Mouse (Mus musculus): ENCODE measurements around the gene Tspan4. TPM values are rescaled to one million over a fixed set of nuclear protein-coding genes. Genes with fewer than 3 reads are reported as not detected.
A peak's percentile ranks its signal among the peaks of the same experiment; 100 is the strongest.

The Tspan4 gene
- polyA plus RNA-seq, 1 experiment from 2014 or later: 58.9 TPM

DNA sequence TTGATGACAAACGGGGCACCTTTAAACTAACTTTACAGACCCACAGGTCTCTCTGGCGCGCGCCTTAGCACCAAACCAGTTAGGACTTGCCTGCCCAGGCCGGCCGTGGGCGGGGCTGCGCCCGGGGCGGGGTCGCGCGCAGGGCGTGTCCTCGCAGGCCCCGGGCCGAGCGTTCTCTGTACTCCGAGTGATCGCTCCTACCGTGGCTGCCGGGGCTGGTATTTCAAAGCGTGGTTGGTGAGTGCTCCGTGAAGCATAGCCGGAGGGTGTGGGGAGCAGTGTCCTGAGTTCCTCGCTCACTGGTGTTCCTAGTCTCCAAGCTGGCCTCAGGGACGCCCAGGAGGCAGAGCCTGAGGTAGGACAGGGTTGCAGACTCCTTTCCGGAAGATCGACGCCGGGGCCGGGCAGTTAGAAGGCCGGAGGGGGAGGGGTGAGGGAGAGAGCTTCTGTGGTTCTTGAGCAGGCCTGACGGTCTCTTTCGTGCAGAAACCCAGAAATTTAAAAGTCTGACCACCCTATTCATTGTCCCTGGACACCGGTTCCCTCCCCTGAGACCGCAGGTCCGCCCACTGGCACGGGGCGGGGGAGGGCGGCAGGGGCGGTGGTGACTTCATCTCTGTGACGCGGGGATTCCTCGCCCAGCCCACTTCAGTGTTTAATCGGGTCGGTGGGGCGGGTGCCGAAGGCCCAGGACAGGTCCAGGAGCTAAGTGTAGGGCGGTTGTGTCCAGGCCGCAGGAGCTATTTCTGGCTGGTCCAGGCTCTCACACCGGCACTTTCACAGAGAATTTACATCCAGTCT lies 7.6 kb upstream of the Tspan4 start, which contains the start of gene Cd151:
TSS of gene Cd151 (plus strand) at position 163 of the 801 bp plus-strand sequence.
- peak within 1 kb of the TSS; percentile 80 for H3K4me2 ChIP-seq
- peak within 1 kb of the TSS; percentile 96 for H3K27ac ChIP-seq (ENCODE audit: low read depth, low read length)
- peaks cover 30% of the 10 kb centered on the region for H3K27me3 ChIP-seq (ENCODE audit: control insufficient read depth, insufficient read depth, low read length)
- peak; percentile 80 for ATAC-seq (replicated peaks; ENCODE audit: insufficient number of reproducible peaks, low FRiP score, low TSS enrichment)
- no peaks in the 10 kb centered on the region for H3K9me3 ChIP-seq (replicated peaks; ENCODE audit: control insufficient read depth, low read length)
- H3K4me1 ChIP-seq (ENCODE audit: control insufficient read depth, insufficient read depth, low read length): peaks cover 47% of the 10 kb centered on the region
- H3K9ac ChIP-seq (ENCODE audit: low read depth, low read length): peak within 1 kb of the TSS; percentile 87
- WGBS (ENCODE audit: insufficient replicate concordance): under 1% methylated on average over 52 of the region's 52 CpGs
- peak within 1 kb of the TSS; percentile 73 for H3K4me3 ChIP-seq (ENCODE audit: low read depth, low read length)
- H3K36me3 ChIP-seq (ENCODE audit: control insufficient read depth, insufficient read depth, low read length): peaks cover 19% of the 10 kb centered on the region

DNA sequence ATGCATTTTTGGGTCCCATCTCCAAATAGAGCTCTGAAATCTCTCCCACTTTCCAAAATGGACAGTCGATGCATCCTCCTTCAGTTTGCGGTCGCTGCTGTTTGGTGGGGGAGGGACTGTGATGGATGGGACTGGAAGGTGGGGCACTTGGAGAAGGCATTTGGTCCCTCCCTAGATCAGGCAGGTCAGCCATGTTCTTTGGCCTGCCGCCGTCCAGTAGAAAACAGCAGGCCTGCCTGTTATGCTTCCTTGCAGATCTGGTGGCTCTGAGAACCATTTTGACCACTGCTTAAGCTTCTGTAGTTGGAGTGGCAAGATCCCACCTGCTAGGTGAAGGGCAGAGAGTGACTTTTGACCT lies 6.9 kb upstream of the Tspan4 start:
- H3K9ac ChIP-seq (ENCODE audit: low read depth, low read length): peak overlapping the region; percentile 87
- H3K4me1 ChIP-seq (ENCODE audit: control insufficient read depth, insufficient read depth, low read length): peaks cover 47% of the 10 kb centered on the region
- 12% methylated on average over 5 of the region's 5 CpGs for WGBS (ENCODE audit: insufficient replicate concordance)
- no peak for ATAC-seq (replicated peaks; ENCODE audit: insufficient number of reproducible peaks, low FRiP score, low TSS enrichment)
- H3K27me3 ChIP-seq (ENCODE audit: control insufficient read depth, insufficient read depth, low read length): peaks cover 25% of the 10 kb centered on the region
- peaks cover 22% of the 10 kb centered on the region for H3K36me3 ChIP-seq (ENCODE audit: control insufficient read depth, insufficient read depth, low read length)
- peak overlapping the region; percentile 96 for H3K27ac ChIP-seq (ENCODE audit: low read depth, low read length)
- H3K4me2 ChIP-seq: peak overlapping the region; percentile 80
- peak overlapping the region; percentile 73 for H3K4me3 ChIP-seq (ENCODE audit: low read depth, low read length)
- H3K9me3 ChIP-seq (replicated peaks; ENCODE audit: control insufficient read depth, low read length): no peaks in the 10 kb centered on the region

DNA sequence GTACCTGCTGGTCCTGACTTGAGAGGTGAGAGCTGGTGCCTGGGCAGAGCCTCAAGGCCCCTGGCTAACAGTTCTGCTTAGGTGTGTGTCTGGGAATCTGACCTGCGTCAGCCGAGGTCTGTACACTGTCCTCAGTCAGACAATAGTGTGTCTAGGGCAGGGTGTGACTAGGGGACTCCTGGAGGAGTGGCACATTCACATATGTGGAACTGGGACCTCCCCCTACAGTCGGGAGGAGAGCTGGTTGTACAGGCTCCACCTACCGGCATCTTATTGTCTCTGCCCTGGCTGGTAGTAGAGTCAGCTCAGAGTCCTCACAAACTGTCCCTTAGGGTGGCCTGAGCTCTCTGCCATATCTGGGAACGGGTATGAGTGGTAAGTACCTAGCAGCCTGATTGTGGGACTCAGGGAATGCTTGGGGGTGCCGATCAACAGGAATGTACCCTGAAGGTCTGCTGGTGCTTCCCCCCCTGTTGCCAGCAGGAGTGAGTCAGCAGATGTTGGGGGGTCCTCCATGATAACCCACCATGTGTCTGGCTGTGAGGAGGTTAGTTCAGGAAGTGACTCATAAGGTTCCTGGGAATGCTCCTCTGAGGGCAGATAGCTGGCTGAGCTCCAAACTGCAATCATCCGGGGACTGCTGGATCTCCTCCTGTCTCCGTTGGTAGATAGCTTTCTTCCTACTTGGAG lies 6.4 kb upstream of the Tspan4 start:
- Histone ChIP-seq H3K4me2 (peak overlapping the region; percentile 80), H3K27me3 (ENCODE audit: control insufficient read depth, insufficient read depth, low read length) (peaks cover 20% of the 10 kb centered on the region), H3K9me3 (replicated peaks; ENCODE audit: control insufficient read depth, low read length) (no peaks in the 10 kb centered on the region), H3K36me3 (ENCODE audit: control insufficient read depth, insufficient read depth, low read length) (peaks cover 22% of the 10 kb centered on the region), H3K4me1 (ENCODE audit: control insufficient read depth, insufficient read depth, low read length) (peaks cover 43% of the 10 kb centered on the region), H3K27ac (ENCODE audit: low read depth, low read length) (peak overlapping the region; percentile 96), H3K4me3 (ENCODE audit: low read depth, low read length) (peak overlapping the region; percentile 73), H3K9ac (ENCODE audit: low read depth, low read length) (peak overlapping the region; percentile 87)
- WGBS (ENCODE audit: insufficient replicate concordance): 2% methylated on average over 8 of the region's 8 CpGs
- ATAC-seq (replicated peaks; ENCODE audit: insufficient number of reproducible peaks, low FRiP score, low TSS enrichment): peak; percentile 65

DNA sequence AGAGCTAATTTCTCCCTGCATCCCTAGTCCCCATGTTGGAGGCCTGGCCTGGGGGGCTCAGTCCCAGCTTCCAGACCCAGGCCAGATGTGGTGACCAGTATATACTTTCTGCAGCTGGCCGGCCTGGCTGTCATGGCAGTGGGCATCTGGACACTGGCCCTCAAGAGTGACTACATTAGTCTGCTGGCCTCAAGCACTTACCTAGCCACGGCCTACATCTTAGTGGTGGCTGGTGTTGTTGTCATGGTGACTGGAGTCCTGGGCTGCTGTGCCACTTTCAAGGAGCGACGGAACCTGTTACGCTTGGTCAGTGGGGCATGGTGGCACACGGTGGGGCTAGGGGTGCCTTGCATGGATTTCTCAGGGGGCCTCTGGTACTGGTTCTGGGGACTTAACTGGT lies 5.7 kb upstream of the Tspan4 start:
- H3K4me1 ChIP-seq (ENCODE audit: control insufficient read depth, insufficient read depth, low read length): peaks cover 50% of the 10 kb centered on the region
- no peak for ATAC-seq (replicated peaks; ENCODE audit: insufficient number of reproducible peaks, low FRiP score, low TSS enrichment)
- H3K4me3 ChIP-seq (ENCODE audit: low read depth, low read length): peak overlapping the region; percentile 73
- no peaks in the 10 kb centered on the region for H3K9me3 ChIP-seq (replicated peaks; ENCODE audit: control insufficient read depth, low read length)
- H3K27ac ChIP-seq (ENCODE audit: low read depth, low read length): peak overlapping the region; percentile 96
- 85% methylated on average over 6 of the region's 6 CpGs for WGBS (ENCODE audit: insufficient replicate concordance)
- peak overlapping the region; percentile 80 for H3K4me2 ChIP-seq
- H3K27me3 ChIP-seq (ENCODE audit: control insufficient read depth, insufficient read depth, low read length): peaks cover 13% of the 10 kb centered on the region
- peaks cover 22% of the 10 kb centered on the region for H3K36me3 ChIP-seq (ENCODE audit: control insufficient read depth, insufficient read depth, low read length)
- H3K9ac ChIP-seq (ENCODE audit: low read depth, low read length): peak overlapping the region; percentile 87

DNA sequence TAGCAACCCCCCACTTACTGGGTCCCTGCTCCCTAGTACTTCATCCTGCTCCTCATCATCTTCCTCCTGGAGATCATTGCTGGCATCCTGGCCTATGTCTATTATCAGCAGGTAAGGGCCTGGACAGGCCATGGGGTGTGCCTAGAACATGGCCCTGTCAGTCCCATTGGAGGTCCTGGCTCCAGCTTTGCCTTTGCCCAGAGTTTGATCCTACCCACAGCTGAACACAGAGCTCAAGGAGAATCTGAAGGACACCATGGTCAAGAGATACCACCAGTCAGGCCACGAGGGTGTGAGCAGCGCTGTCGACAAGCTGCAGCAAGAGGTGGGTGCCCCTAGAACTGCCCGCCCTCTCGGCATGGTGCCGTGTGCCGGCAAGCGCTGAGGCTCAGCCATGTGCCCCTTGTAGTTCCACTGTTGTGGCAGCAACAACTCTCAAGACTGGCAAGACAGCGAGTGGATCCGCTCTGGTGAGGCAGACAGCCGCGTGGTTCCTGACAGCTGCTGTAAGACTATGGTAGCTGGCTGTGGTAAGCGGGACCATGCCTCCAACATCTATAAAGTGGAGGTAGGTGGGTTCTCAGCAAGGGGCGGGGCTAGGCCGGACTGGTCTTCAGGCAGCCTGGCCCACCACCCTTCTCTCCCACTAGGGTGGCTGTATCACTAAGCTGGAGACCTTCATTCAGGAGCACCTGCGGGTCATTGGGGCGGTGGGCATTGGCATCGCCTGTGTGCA lies 5.0 kb upstream of the Tspan4 start:
- WGBS (ENCODE audit: insufficient replicate concordance): 88% methylated on average over 18 of the region's 18 CpGs
- no peak for ATAC-seq (replicated peaks; ENCODE audit: insufficient number of reproducible peaks, low FRiP score, low TSS enrichment)

DNA sequence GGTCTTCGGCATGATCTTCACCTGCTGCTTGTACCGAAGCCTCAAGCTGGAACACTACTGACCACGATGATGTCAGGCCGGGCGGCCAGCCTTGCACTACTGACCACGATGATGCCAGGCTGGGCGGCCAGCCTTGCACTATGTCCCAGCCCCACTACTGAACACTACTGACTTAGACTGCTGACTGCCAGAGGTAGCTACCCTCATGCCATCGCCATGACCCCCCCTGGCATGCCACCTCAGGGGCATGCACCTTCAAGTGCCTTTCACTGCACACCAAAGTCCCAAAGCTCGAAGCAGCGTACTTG lies 4.4 kb upstream of the Tspan4 start:
- Histone ChIP-seq H3K4me1 (ENCODE audit: control insufficient read depth, insufficient read depth, low read length) (peaks cover 41% of the 10 kb centered on the region), H3K27ac (ENCODE audit: low read depth, low read length) (no peak overlapping the region), H3K4me3 (ENCODE audit: low read depth, low read length) (no peak overlapping the region), H3K4me2 (no peak overlapping the region), H3K9ac (ENCODE audit: low read depth, low read length) (no peak overlapping the region), H3K36me3 (ENCODE audit: control insufficient read depth, insufficient read depth, low read length) (peaks cover 22% of the 10 kb centered on the region), H3K9me3 (replicated peaks; ENCODE audit: control insufficient read depth, low read length) (no peaks in the 10 kb centered on the region), H3K27me3 (ENCODE audit: control insufficient read depth, insufficient read depth, low read length) (peaks cover 2% of the 10 kb centered on the region; the same call in 1 of the 2 replicates)
- no peak for ATAC-seq (replicated peaks; ENCODE audit: insufficient number of reproducible peaks, low FRiP score, low TSS enrichment)
- whole genome bisulfite sequencing (ENCODE audit: insufficient replicate concordance): 91% methylated on average over 10 of the region's 10 CpGs

More for the DNA sequence above, 5.0 kb upstream of the Tspan4 start:
- Histone ChIP-seq H3K36me3 (ENCODE audit: control insufficient read depth, insufficient read depth, low read length) (peaks cover 22% of the 10 kb centered on the region), H3K9ac (ENCODE audit: low read depth, low read length) (peak overlapping the region; percentile 87), H3K27ac (ENCODE audit: low read depth, low read length) (peak overlapping the region; percentile 96; the same call in 1 of the 2 replicates), H3K27me3 (ENCODE audit: control insufficient read depth, insufficient read depth, low read length) (peaks cover 7% of the 10 kb centered on the region), H3K4me1 (ENCODE audit: control insufficient read depth, insufficient read depth, low read length) (peaks cover 44% of the 10 kb centered on the region), H3K4me2 (peak overlapping the region; percentile 80), H3K9me3 (replicated peaks; ENCODE audit: control insufficient read depth, low read length) (no peaks in the 10 kb centered on the region), H3K4me3 (ENCODE audit: low read depth, low read length) (no peak overlapping the region)

DNA sequence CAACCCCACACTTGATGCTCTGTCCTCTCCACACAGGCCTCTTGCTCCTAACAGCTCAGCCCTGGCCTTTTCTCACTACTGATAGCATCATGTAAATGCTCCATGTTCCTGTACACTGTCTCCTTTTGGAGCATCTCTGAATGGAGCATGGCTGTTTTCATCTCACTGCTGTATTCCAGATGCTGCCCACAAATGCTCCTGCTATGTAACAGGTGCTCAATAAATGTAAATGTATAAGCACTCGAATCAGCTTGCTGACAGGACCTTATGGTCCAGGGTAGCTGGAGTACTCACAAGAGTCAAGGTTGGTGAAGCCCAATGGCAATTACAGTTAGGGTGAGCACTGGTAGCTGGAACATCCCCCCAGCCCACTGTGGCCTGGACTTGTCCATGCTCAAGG lies 3.8 kb upstream of the Tspan4 start:
- no peaks in the 10 kb centered on the region for H3K27me3 ChIP-seq (ENCODE audit: control insufficient read depth, insufficient read depth, low read length)
- H3K9me3 ChIP-seq (replicated peaks; ENCODE audit: control insufficient read depth, low read length): no peaks in the 10 kb centered on the region
- peaks cover 44% of the 10 kb centered on the region for H3K4me1 ChIP-seq (ENCODE audit: control insufficient read depth, insufficient read depth, low read length)
- no peak overlapping the region for H3K9ac ChIP-seq (ENCODE audit: low read depth, low read length)
- no peak overlapping the region for H3K4me3 ChIP-seq (ENCODE audit: low read depth, low read length)
- ATAC-seq (replicated peaks; ENCODE audit: insufficient number of reproducible peaks, low FRiP score, low TSS enrichment): no peak
- 95% methylated on average over 1 of the region's 1 CpGs for WGBS (ENCODE audit: insufficient replicate concordance)
- H3K27ac ChIP-seq (ENCODE audit: low read depth, low read length): no peak overlapping the region
- H3K4me2 ChIP-seq: no peak overlapping the region
- H3K36me3 ChIP-seq (ENCODE audit: control insufficient read depth, insufficient read depth, low read length): peaks cover 22% of the 10 kb centered on the region

DNA sequence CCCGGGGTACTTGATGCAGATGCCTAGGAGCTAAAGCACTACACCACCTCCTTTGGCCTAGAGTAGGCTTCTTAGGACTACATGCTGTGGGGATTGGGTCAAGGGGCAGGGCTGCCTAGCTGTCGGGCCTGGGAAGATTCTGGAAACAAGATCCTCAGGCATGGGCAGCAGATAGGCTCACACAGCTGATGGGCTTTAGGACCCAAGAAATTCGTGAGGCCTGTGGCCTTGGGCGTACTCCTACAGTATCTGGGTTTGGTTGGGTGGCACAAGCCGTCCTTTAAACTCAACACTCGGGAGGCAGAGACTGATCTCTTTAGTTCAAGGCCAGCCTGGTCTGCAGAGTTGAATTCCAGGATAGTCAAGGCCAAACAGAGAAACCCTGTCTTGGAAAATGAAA lies 2.8 kb upstream of the Tspan4 start:
- H3K4me3 ChIP-seq (ENCODE audit: low read depth, low read length): no peak overlapping the region
- H3K27ac ChIP-seq (ENCODE audit: low read depth, low read length): no peak overlapping the region
- H3K9ac ChIP-seq (ENCODE audit: low read depth, low read length): no peak overlapping the region
- H3K4me2 ChIP-seq: no peak overlapping the region
- H3K36me3 ChIP-seq (ENCODE audit: control insufficient read depth, insufficient read depth, low read length): peaks cover 22% of the 10 kb centered on the region
- no peaks in the 10 kb centered on the region for H3K27me3 ChIP-seq (ENCODE audit: control insufficient read depth, insufficient read depth, low read length)
- 81% methylated on average over 6 of the region's 6 CpGs for WGBS (ENCODE audit: insufficient replicate concordance)
- H3K9me3 ChIP-seq (replicated peaks; ENCODE audit: control insufficient read depth, low read length): no peaks in the 10 kb centered on the region
- no peak for ATAC-seq (replicated peaks; ENCODE audit: insufficient number of reproducible peaks, low FRiP score, low TSS enrichment)
- peaks cover 43% of the 10 kb centered on the region for H3K4me1 ChIP-seq (ENCODE audit: control insufficient read depth, insufficient read depth, low read length)

Data from heart, embryonic 11.5 days (tissue).